Comparison of ENCODE assay signal across 8 mouse cellular contexts in the genomic region with DNA sequence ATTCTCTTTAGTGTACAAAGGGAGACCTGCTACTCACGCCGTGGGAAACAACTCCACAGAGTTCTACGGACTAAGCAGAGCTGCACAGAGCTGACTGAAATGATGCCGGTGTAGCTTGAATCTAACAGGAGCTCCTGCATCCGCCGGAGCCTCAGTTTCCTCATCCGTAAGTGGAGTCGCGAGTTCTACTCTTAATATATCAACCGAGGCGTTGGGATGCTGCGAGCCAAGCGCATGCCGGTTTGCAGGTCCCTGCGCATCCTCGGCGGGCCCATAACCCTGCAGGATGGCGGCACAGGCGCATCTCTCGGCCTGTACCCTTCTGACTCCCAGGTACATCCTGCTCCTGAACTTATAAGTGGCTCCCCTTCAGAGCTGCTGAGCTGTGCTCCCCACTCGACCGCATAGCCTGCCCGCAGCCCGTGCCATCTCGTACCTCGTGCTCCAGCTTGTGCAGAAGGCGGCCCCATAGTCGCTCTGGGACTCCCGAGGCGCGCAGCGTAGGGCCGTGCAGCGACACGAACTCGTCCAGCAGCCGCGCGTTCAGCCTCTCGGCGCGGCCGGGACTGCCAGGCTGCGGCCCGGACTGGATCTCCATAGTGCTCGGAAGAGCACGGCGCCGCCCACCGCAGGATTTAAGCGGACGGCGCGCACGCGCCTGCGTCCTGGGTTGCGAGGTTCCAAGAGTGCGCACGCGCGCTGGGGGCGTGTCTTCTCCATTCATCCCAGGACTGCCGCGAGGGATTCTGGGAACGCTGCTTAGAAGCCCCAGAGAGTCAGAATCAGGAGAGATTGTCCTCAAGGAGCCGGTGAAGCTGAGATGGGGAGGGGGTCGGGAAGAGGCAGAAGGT. TPM values are rescaled to one million over a fixed set of nuclear protein-coding genes. Genes with fewer than 3 reads are reported as not detected.
A peak's percentile ranks its signal among the peaks of the same experiment; 100 is the strongest.
DNase-seq lines count a peak whose midpoint lies in the region; ATAC-seq lines count a peak whose summit lies in the region.

A gene (minus strand): TSS at position 645 of the 851 bp plus-strand sequence.

- H3K4me3 ChIP-seq in heart, embryonic 10.5 days, result peak within 1 kb of the TSS; percentile 92
- peak within 1 kb of the TSS; percentile 93 for H3K4me3 ChIP-seq in kidney, embryonic 15.5 days (replicated peaks)

- H3K27me3 ChIP-seq in heart, embryonic 10.5 days (ENCODE audit: insufficient read depth, poor library complexity, severe bottlenecking), result no peaks in the 10 kb centered on the region
- no peaks in the 10 kb centered on the region for H3K27me3 ChIP-seq in kidney, embryonic 15.5 days
- H3K27me3 ChIP-seq in splenic B cell, adult 2 months (ENCODE audit: control insufficient read depth, insufficient read depth, low read length, poor library complexity, severe bottlenecking), result no peaks in the 10 kb centered on the region

- DNase-seq in B cell, adult 2 months, result peak; percentile 54 to 61
- DNase-seq in brain, adult 2 months (ENCODE audit: low read depth, low spot score), result peak; percentile 99
- peak; percentile 96 for DNase-seq in heart, embryonic 10.5 days (ENCODE audit: low spot score)
- DNase-seq in liver, result peak; percentile 97
- peak; percentile 78 for DNase-seq in splenic B cell, adult 2 months (ENCODE audit: low read depth, low spot score)

- H3K9me3 ChIP-seq in heart, embryonic 10.5 days, result no peaks in the 10 kb centered on the region
- no peaks in the 10 kb centered on the region for H3K9me3 ChIP-seq in kidney, embryonic 15.5 days (replicated peaks)

- peaks cover 50% of the 10 kb centered on the region for H3K4me1 ChIP-seq in heart, embryonic 10.5 days
- peaks cover 26% of the 10 kb centered on the region for H3K4me1 ChIP-seq in kidney, embryonic 15.5 days

- peak within 1 kb of the TSS; percentile 92 for H3K27ac ChIP-seq in heart, embryonic 10.5 days
- peak within 1 kb of the TSS; percentile 74 for H3K27ac ChIP-seq in kidney, embryonic 15.5 days

- peaks cover 15% of the 10 kb centered on the region; the same call in 1 of the 2 replicates for H3K36me3 ChIP-seq in heart, embryonic 10.5 days
- H3K36me3 ChIP-seq in kidney, embryonic 15.5 days, result no peaks in the 10 kb centered on the region
- no peaks in the 10 kb centered on the region for H3K36me3 ChIP-seq in splenic B cell, adult 2 months (ENCODE audit: control insufficient read depth, insufficient read depth, low read length, poor library complexity, severe bottlenecking)

- H3K9ac ChIP-seq in kidney, embryonic 15.5 days, result peak within 1 kb of the TSS; percentile 87

- under 1% methylated on average over 68 of the region's 68 CpGs for WGBS in heart, embryonic 10.5 days
- WGBS in kidney, embryonic 15.5 days, result under 1% methylated on average over 68 of the region's 68 CpGs

- peak; percentile 67 for ATAC-seq in erythroblast, adult 5-6 weeks (replicated peaks; ENCODE audit: low FRiP score, poor library complexity, severe bottlenecking)
- peak; percentile 91 for ATAC-seq in kidney, embryonic 15.5 days (replicated peaks; ENCODE audit: low FRiP score)
- ATAC-seq in monocyte, adult 5-6 weeks (replicated peaks; ENCODE audit: insufficient number of reproducible peaks, low FRiP score, low TSS enrichment, poor library complexity, severe bottlenecking), result peak; percentile 67

- H3K4me2 ChIP-seq in kidney, embryonic 15.5 days, result peak within 1 kb of the TSS; percentile 73

RNA-seq across cellular contexts. Expression of the gene that starts here (rescaled TPM):
- total RNA-seq in erythroblast, adult 5-6 weeks (2015; ENCODE audit: low replicate concordance), result 9.4 and 16.1 TPM in 2 replicates
- total RNA-seq in erythroblast, adult 5-6 weeks (2017; ENCODE audit: low replicate concordance), result 5.9 and 9.8 TPM in 2 replicates
- polyA plus RNA-seq in heart, embryonic 10.5 days (2016; fragmentation: Nextera tagmentation; extraction: Ambion mirVana), result 39.7 and 44.0 TPM in 2 replicates
- polyA plus RNA-seq in kidney, embryonic 15.5 days (2015; fragmentation: Nextera tagmentation; extraction: Ambion mirVana), result 35.2 and 38.6 TPM in 2 replicates
- 2.7 to 4.9 TPM (median 2.8 TPM) in 3 replicates for total RNA-seq in monocyte, adult 5-6 weeks (2017)

Comparison
In these comparisons a context has a peak if more than half of its experiments do, and no peak if none do; other contexts are left out.
1. Peak in every context shown above with its lines: DNase-seq, ATAC-seq, H3K4me3 ChIP-seq and H3K27ac ChIP-seq.